Mouse (Mus musculus) hindbrain, embryonic 14.5 days (tissue): ENCODE measurements around the gene Fam193b. TPM values are rescaled to one million over a fixed set of nuclear protein-coding genes. Genes with fewer than 3 reads are reported as not detected.

ENCODE experiments used
- ATAC-seq: fragments of 200-750 bp; cut with Nextera tagmentation; 2 replicates; pipeline ENCODE4 v1.8.0; 2017; ENCODE audit warnings: moderate number of reproducible peaks, mild to moderate bottlenecking, moderate TSS enrichment, moderate library complexity; ENCODE audit not compliant: low FRiP score
- DNase-seq: peaks from one replicate; pipeline ENCODE4 v3.0.0-alpha.2; 2015; ENCODE audit warnings: low spot score
- H3K27ac ChIP-seq: fragments of 300-500 bp; sonication (generic); 2 replicates; pipeline ENCODE4 v1.5.1; 2014; ENCODE audit warnings: mild to moderate bottlenecking, moderate library complexity
- H3K27me3 ChIP-seq: fragments of 300-500 bp; sonication (generic); 2 replicates; pipeline ENCODE4 v1.6.1; 2014; ENCODE audit warnings: mild to moderate bottlenecking, low read length, mixed read lengths; ENCODE audit not compliant: control insufficient read depth, insufficient read depth
- H3K36me3 ChIP-seq: fragments of 300-500 bp; sonication (generic); replicated peaks from 2 replicates; pipeline ENCODE4 v1.6.1; 2014; ENCODE audit not compliant: control insufficient read depth, insufficient read depth
- H3K4me1 ChIP-seq: fragments of 300-500 bp; sonication (generic); replicated peaks from 2 replicates; pipeline ENCODE4 v1.6.1; 2014; ENCODE audit warnings: antibody characterized with exemption, low read length, mixed read lengths; ENCODE audit not compliant: control insufficient read depth, insufficient read depth
- H3K4me2 ChIP-seq: fragments of 300-500 bp; sonication (generic); replicated peaks from 2 replicates; pipeline ENCODE4 v1.6.1; 2014; ENCODE audit warnings: mild to moderate bottlenecking, moderate library complexity
- H3K4me3 ChIP-seq: fragments of 300-500 bp; sonication (generic); replicated peaks from 2 replicates; pipeline ENCODE4 v1.5.1; 2014; ENCODE audit warnings: mild to moderate bottlenecking, low read length
- H3K9ac ChIP-seq: fragments of 300-500 bp; sonication (generic); 2 replicates; pipeline ENCODE4 v1.6.1; 2014
- H3K9me3 ChIP-seq: fragments of 300-500 bp; sonication (generic); 2 replicates; pipeline ENCODE4 v1.6.1; 2016; ENCODE audit warnings: low read length; ENCODE audit not compliant: control insufficient read depth
- WGBS: fragments of 180-500 bp; shearing (Covaris S2); extraction: QIAGEN DNeasy Blood & Tissue Kit; methylation state at CpG from one replicate; pipeline ENCODE4 v1.1.7; 2014; 5-methylcytosine and 5-hydroxymethylcytosine counted together
- polyA plus RNA-seq: library from polyadenylated mRNA; unstranded; fragments of >200 nt; fragmentation: Nextera tagmentation; extraction: Ambion mirVana; gene quantifications from 2 replicates; pipeline ENCODE4 v1.2.1, GENCODE M21; 2014

Fam193b gene
- polyA plus RNA-seq, 1 experiment from 2014 or later, result 47.4 TPM

DNA sequence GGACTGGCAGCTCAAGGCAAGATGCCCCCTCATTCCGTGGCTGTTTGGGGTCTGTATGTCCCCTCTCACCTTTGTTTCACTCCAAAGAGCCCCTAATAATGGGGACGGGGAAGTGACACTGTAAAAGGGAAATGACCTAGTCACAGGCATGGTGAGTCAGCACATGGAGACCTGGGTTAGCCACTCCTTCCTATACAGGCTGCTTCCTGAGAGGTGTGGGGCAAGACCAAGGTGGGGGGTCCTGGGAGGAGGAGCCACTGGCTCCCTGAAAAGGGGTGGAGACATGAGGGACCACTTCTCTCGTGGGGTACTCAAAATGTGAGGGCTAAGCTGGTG, 60.6 kb downstream of the Fam193b start:
- DNase-seq (no peak), ATAC-seq (no peak)
- peak overlapping the region; percentile 39; the same call in 1 of the 2 replicates for H3K9ac ChIP-seq
- H3K27ac ChIP-seq, result peak overlapping the region; percentile 59; the same call in 1 of the 2 replicates
- H3K36me3 ChIP-seq, result peaks cover 47% of the 10 kb centered on the region
- H3K27me3 ChIP-seq, result no peaks in the 10 kb centered on the region
- H3K9me3 ChIP-seq, result no peaks in the 10 kb centered on the region
- H3K4me1 ChIP-seq, result peaks cover 31% of the 10 kb centered on the region
- H3K4me2 ChIP-seq, result peak overlapping the region; percentile 78; the same call in 1 of the 2 replicates
- 39% methylated on average over 3 of the region's 3 CpGs for WGBS
- H3K4me3 ChIP-seq, result no peak overlapping the region

DNA sequence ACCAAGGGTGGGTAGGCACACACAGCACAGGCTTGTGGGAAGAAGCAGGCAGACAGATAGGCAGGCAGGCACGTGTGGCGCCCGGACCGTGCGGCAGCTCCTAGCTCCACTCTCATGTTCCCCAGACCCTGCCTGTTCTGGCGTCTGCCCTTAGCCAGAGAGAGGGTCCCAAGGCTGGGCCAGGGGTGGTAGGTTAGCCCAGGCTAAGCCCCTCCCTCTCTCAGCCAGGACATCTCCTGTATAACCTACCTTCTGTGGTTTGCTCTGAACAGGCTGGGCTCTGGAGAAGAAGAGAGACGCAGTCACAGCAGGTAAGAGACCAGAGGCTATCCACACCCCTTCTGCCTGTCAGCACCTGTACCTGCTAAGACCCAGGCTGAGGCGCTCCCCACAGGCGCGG, 62.4 kb downstream of the Fam193b start:
- H3K9ac ChIP-seq, result no peak overlapping the region
- 94% methylated on average over 10 of the region's 10 CpGs for WGBS
- peaks cover 65% of the 10 kb centered on the region for H3K36me3 ChIP-seq
- DNase-seq (no peak), ATAC-seq (no peak)
- H3K4me2 ChIP-seq, result no peak overlapping the region
- peaks cover 26% of the 10 kb centered on the region for H3K4me1 ChIP-seq
- no peaks in the 10 kb centered on the region for H3K27me3 ChIP-seq
- H3K9me3 ChIP-seq, result no peaks in the 10 kb centered on the region
- H3K4me3 ChIP-seq, result no peak overlapping the region
- H3K27ac ChIP-seq, result no peak overlapping the region

DNA sequence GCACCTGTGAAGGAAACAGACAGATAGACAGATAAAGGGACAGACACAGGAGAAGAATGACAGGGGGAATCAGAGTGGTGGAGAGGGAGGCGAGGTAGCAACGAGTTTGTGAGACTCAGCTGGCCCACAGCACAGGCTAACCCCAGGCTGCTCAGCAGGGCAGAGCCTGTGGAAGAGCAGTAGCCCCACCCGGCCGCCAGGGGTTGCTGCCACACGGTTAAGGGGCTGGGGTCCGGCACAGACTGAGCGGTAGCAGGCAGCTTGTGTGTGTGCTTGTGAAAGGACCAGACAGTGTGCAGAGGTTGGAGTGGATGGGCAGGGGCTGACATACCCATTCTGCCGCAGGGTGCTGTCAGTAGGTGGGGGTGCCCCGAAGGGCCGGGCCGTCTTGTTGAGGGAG, 63.0 kb downstream of the Fam193b start:
- Histone ChIP-seq H3K9ac (no peak overlapping the region), H3K4me3 (no peak overlapping the region), H3K36me3 (peaks cover 71% of the 10 kb centered on the region), H3K9me3 (no peaks in the 10 kb centered on the region), H3K27me3 (no peaks in the 10 kb centered on the region), H3K27ac (no peak overlapping the region), H3K4me2 (no peak overlapping the region), H3K4me1 (peaks cover 24% of the 10 kb centered on the region)
- 65% methylated on average over 11 of the region's 11 CpGs for WGBS
- ATAC-seq (no peak), DNase-seq (no peak)

DNA sequence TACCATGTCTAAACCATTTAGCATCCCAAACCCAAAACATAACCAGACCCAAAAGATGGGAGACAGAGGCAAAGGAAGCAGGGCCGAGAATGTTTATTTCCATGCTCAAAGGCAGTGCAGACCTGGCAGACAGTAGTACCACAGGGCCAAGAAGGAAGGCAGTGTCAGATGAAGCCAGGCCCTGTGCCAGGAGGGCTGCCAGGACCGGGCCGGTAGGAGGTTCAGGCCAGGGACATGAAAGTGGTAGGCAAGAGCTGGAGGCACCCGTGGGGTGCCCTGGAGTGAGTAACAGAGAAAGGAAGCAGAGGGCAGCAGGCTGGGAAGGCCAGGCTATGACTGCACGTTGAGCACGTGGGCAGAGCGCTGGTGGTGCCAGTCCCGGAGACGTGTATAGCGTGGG, 64.2 kb downstream of the Fam193b start:
- H3K27me3 ChIP-seq, result no peaks in the 10 kb centered on the region
- peaks cover 15% of the 10 kb centered on the region for H3K4me1 ChIP-seq
- H3K9ac ChIP-seq, result no peak overlapping the region
- H3K27ac ChIP-seq, result no peak overlapping the region
- 91% methylated on average over 10 of the region's 10 CpGs for WGBS
- no peak overlapping the region for H3K4me3 ChIP-seq
- H3K4me2 ChIP-seq, result no peak overlapping the region
- no peak for ATAC-seq
- peaks cover 80% of the 10 kb centered on the region for H3K36me3 ChIP-seq
- H3K9me3 ChIP-seq, result no peaks in the 10 kb centered on the region
- DNase-seq, result no peak

DNA sequence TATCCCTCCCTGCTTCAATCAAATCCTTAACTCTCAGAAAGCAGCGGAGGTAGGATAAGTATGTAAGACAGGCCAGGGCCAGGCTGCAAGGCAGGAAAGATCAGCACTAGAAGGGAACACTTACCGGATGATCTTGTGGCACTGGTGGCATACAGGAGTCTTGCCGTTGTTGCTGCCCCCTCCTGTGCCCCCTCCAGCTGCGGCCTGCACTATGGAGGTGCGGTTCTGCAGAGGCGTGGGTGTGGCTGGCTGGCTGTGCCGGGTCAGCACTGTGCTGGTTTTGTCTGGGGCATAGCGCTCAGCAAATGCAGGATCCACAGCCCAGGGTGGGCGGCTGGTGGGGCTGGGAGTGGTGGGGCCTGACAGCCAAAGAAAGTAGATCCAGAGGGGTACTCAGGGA, 65.1 kb downstream of the Fam193b start:
- Histone ChIP-seq H3K27ac (no peak overlapping the region), H3K36me3 (peaks cover 84% of the 10 kb centered on the region), H3K4me1 (peaks cover 6% of the 10 kb centered on the region), H3K4me2 (no peak overlapping the region), H3K9me3 (no peaks in the 10 kb centered on the region), H3K27me3 (no peaks in the 10 kb centered on the region), H3K9ac (no peak overlapping the region), H3K4me3 (no peak overlapping the region)
- DNase-seq (no peak), ATAC-seq (no peak)
- 95% methylated on average over 9 of the region's 9 CpGs for WGBS

DNA sequence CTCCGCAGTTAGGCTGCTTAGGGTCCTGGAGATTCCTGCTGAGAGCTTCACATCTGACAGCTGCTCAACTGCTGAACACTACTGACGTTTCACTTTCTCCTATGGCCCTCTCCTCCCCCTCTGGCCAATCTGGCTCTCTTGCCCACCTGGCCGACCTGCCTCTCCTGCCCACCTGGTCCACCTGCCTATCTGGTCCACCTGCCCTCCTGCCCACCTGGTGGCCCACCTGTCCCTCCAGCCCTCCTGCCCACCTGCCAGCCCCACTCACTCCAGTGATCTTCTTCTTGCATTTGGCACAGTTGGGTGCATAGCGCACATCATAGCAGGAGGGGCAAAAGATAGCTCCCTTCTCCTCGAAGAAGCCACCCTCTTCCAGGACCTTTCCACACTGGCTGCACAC, 66.5 kb downstream of the Fam193b start:
- no peak overlapping the region for H3K4me3 ChIP-seq
- no peak overlapping the region for H3K9ac ChIP-seq
- no peak overlapping the region for H3K4me2 ChIP-seq
- no peaks in the 10 kb centered on the region for H3K9me3 ChIP-seq
- WGBS, result 85% methylated on average over 5 of the region's 5 CpGs
- ATAC-seq (no peak), DNase-seq (no peak)
- no peaks in the 10 kb centered on the region for H3K27me3 ChIP-seq
- H3K36me3 ChIP-seq, result peaks cover 84% of the 10 kb centered on the region
- H3K27ac ChIP-seq, result no peak overlapping the region
- H3K4me1 ChIP-seq, result no peaks in the 10 kb centered on the region

DNA sequence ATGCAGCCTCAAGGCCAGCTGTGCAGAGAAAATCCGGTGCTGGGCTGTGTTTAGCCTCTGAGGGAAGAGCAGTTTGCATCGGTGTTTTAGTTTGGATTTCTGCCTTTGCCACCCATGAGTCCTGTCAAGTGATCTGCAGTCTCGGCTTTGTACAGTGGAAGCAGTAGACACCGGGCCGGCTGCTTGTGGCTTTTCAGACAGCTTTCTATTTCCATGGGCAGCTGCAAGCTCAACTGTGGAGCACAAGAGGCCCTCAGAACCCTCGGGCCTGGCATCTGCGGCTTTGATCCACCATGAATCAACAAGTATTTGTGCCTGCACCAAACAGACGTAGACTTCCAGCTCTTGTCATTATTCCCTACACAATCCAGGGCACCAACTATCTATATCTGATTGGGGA, 68.5 kb downstream of the Fam193b start:
- H3K27ac ChIP-seq, result no peak overlapping the region
- whole genome bisulfite sequencing, result 88% methylated on average over 8 of the region's 8 CpGs
- no peak overlapping the region for H3K9ac ChIP-seq
- no peaks in the 10 kb centered on the region for H3K4me1 ChIP-seq
- H3K36me3 ChIP-seq, result peaks cover 74% of the 10 kb centered on the region
- DNase-seq (no peak), ATAC-seq (no peak)
- no peaks in the 10 kb centered on the region for H3K9me3 ChIP-seq
- H3K4me2 ChIP-seq, result no peak overlapping the region
- no peaks in the 10 kb centered on the region for H3K27me3 ChIP-seq
- no peak overlapping the region for H3K4me3 ChIP-seq

DNA sequence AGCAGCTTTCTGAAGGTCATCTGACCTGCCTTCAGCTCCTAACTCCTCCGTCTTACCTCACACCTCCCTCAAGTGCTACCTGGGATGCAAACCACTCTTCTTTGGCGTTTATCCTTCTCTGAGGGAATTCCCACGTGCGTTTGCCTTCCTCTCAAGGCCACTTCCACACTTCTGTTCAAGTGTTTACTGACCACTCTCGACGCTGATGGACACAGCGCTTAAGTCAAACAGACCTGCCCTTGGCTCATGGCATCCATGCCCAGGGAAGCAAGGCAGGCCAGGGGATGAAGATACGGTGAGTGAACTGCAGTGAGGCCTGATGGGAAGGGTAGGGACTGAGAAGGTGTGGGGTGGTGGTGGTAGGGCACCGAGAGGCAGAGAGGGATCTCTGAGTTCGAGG, 70.3 kb downstream of the Fam193b start:
- H3K9ac ChIP-seq, result no peak overlapping the region
- H3K4me1 ChIP-seq, result peaks cover 10% of the 10 kb centered on the region
- no peak for DNase-seq
- no peaks in the 10 kb centered on the region for H3K9me3 ChIP-seq
- peaks cover 55% of the 10 kb centered on the region for H3K36me3 ChIP-seq
- no peak for ATAC-seq
- no peak overlapping the region for H3K4me3 ChIP-seq
- no peaks in the 10 kb centered on the region for H3K27me3 ChIP-seq
- no peak overlapping the region for H3K4me2 ChIP-seq
- H3K27ac ChIP-seq, result no peak overlapping the region
- WGBS, result 80% methylated on average over 10 of the region's 10 CpGs

DNA sequence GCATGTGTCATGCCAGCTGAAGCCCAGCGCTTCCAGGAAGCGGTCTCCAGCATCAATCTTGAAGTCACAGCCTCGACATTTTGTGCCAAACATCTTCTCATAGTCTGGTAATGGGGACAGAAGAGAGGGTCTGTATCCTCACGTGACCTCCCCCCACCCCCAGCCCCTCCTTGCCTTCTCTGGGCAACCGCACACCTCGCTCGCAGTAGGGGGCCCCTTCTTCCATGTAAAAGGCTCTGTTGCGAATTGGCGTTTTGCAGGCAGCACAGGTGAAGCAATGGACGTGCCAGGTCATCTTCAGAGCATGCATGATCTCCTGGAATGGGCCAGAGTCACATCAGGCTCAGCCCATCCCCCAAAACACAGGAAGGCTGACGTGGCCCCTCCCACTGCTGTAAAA, 72.0 kb downstream of the Fam193b start:
- Histone ChIP-seq H3K27me3 (no peaks in the 10 kb centered on the region), H3K27ac (no peak overlapping the region), H3K9ac (no peak overlapping the region), H3K4me3 (no peak overlapping the region), H3K9me3 (no peaks in the 10 kb centered on the region), H3K36me3 (peaks cover 39% of the 10 kb centered on the region), H3K4me1 (peaks cover 16% of the 10 kb centered on the region), H3K4me2 (no peak overlapping the region)
- 51% methylated on average over 11 of the region's 11 CpGs for WGBS
- no peak for ATAC-seq
- no peak for DNase-seq

DNA sequence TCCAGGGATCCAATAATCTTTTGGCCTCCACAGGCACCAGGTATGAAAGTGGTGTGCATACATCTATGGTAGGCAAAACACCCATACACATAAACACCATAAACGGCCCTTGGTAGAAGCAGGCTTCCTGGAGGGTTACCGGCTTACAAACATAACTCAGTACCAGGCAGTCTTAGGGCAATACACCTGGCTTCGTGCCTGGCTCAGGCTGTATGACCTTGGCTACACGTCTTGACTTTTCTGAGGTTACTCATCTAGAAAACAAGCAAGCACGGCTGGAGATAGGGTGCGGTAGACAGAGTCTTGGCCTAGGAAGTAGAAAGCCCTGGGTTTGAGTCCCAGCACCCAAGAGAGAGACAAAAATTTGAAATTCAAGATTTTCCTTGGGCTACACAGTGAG, 74.3 kb downstream of the Fam193b start:
- Histone ChIP-seq H3K4me2 (no peak overlapping the region), H3K4me3 (no peak overlapping the region), H3K9me3 (no peaks in the 10 kb centered on the region), H3K4me1 (peaks cover 16% of the 10 kb centered on the region), H3K27me3 (no peaks in the 10 kb centered on the region), H3K36me3 (peaks cover 20% of the 10 kb centered on the region), H3K9ac (no peak overlapping the region), H3K27ac (no peak overlapping the region)
- ATAC-seq (no peak), DNase-seq (no peak)
- WGBS, result 84% methylated on average over 6 of the region's 6 CpGs
